Mouse (Mus musculus): ENCODE data around the gene Ldha. TPM values are rescaled to one million over a fixed set of nuclear protein-coding genes. Genes with fewer than 3 reads are reported as not detected.
"Not testable (repeated sequence)": the region's sequence is repeated elsewhere in the genome, so short reads cannot be mapped to it uniquely, and the experiment has no call there.

The Ldha gene
- polyA plus RNA-seq, 1 experiment from 2014 or later = 2,859 TPM

GRCm38 (mm10) chr7:46829911-46830310 lies 11.4 kb upstream of the Ldha start:
- no peak for ATAC-seq (ENCODE audit: insufficient number of reproducible peaks, low FRiP score)
- 82% methylated on average over 12 of the region's 12 CpGs for WGBS

GRCm38 (mm10) chr7:46830799-46831590 lies 10.3 kb upstream of the Ldha start:
- 30% methylated on average over 13 of the region's 13 CpGs for WGBS
- Histone ChIP-seq H3K4me2 (no peak overlapping the region), H3K4me1 (replicated peaks) (peaks cover 48% of the 10 kb centered on the region), H3K27me3 (replicated peaks) (no peaks in the 10 kb centered on the region), H3K36me3 (no peaks in the 10 kb centered on the region), H3K27ac (ENCODE audit: poor library complexity, severe bottlenecking) (peak overlapping the region; percentile 87), H3K9me3 (replicated peaks) (no peaks in the 10 kb centered on the region), H3K4me3 (no peak overlapping the region), H3K9ac (no peak overlapping the region)
- ATAC-seq (ENCODE audit: insufficient number of reproducible peaks, low FRiP score) = peak; percentile 47; the same call in 1 of the 2 replicates

More at GRCm38 (mm10) chr7:46829911-46830310, 11.4 kb upstream of the Ldha start:
- H3K4me3 ChIP-seq = no peak overlapping the region
- H3K9me3 ChIP-seq (replicated peaks) = no peaks in the 10 kb centered on the region
- H3K36me3 ChIP-seq = no peaks in the 10 kb centered on the region
- no peak overlapping the region for H3K27ac ChIP-seq (ENCODE audit: poor library complexity, severe bottlenecking)
- H3K9ac ChIP-seq = no peak overlapping the region
- no peak overlapping the region for H3K4me2 ChIP-seq
- no peaks in the 10 kb centered on the region for H3K27me3 ChIP-seq (replicated peaks)
- peaks cover 44% of the 10 kb centered on the region for H3K4me1 ChIP-seq (replicated peaks)

GRCm38 (mm10) chr7:46831693-46832092 lies 9.6 kb upstream of the Ldha start:
- no peaks in the 10 kb centered on the region for H3K36me3 ChIP-seq
- H3K4me1 ChIP-seq (replicated peaks) = peaks cover 48% of the 10 kb centered on the region
- no peak overlapping the region for H3K4me2 ChIP-seq
- ATAC-seq (ENCODE audit: insufficient number of reproducible peaks, low FRiP score) = no peak
- no peak overlapping the region for H3K4me3 ChIP-seq
- H3K9ac ChIP-seq = no peak overlapping the region
- 66% methylated on average over 8 of the region's 8 CpGs for WGBS
- H3K27me3 ChIP-seq (replicated peaks) = no peaks in the 10 kb centered on the region
- H3K9me3 ChIP-seq (replicated peaks) = no peaks in the 10 kb centered on the region
- peak overlapping the region; percentile 87 for H3K27ac ChIP-seq (ENCODE audit: poor library complexity, severe bottlenecking)

GRCm38 (mm10) chr7:46832112-46832810 lies 9.0 kb upstream of the Ldha start:
- H3K27ac ChIP-seq (ENCODE audit: poor library complexity, severe bottlenecking); ATAC-seq (ENCODE audit: insufficient number of reproducible peaks, low FRiP score): not testable (repeated sequence)
- 83% methylated on average over 11 of the region's 11 CpGs for WGBS

GRCm38 (mm10) chr7:46833266-46833665 lies 8.0 kb upstream of the Ldha start:
- Histone ChIP-seq H3K27me3 (replicated peaks) (no peaks in the 10 kb centered on the region), H3K9ac (no peak overlapping the region), H3K4me3 (no peak overlapping the region), H3K4me2 (no peak overlapping the region), H3K9me3 (replicated peaks) (no peaks in the 10 kb centered on the region), H3K4me1 (replicated peaks) (peaks cover 41% of the 10 kb centered on the region), H3K27ac (ENCODE audit: poor library complexity, severe bottlenecking) (no peak overlapping the region; the same call in 1 of the 2 replicates), H3K36me3 (no peaks in the 10 kb centered on the region)
- 20% methylated on average over 6 of the region's 6 CpGs for WGBS
- peak; percentile 74 for ATAC-seq (ENCODE audit: insufficient number of reproducible peaks, low FRiP score)

More at GRCm38 (mm10) chr7:46832112-46832810, 9.0 kb upstream of the Ldha start:
- H3K4me1 ChIP-seq (replicated peaks) = peaks cover 44% of the 10 kb centered on the region
- not testable (repeated sequence) for H3K4me2 ChIP-seq; H3K36me3 ChIP-seq; H3K9me3 ChIP-seq (replicated peaks); H3K9ac ChIP-seq; H3K4me3 ChIP-seq; H3K27me3 ChIP-seq (replicated peaks)

GRCm38 (mm10) chr7:46833670-46834255 lies 7.5 kb upstream of the Ldha start:
- 82% methylated on average over 7 of the region's 7 CpGs for WGBS
- H3K9me3 ChIP-seq (replicated peaks) = no peaks in the 10 kb centered on the region
- H3K27me3 ChIP-seq (replicated peaks) = no peaks in the 10 kb centered on the region
- H3K36me3 ChIP-seq = no peaks in the 10 kb centered on the region
- no peak overlapping the region for H3K4me3 ChIP-seq
- no peak overlapping the region for H3K4me2 ChIP-seq
- ATAC-seq (ENCODE audit: insufficient number of reproducible peaks, low FRiP score) = no peak
- H3K9ac ChIP-seq = no peak overlapping the region
- peak overlapping the region; percentile 14; the same call in 1 of the 2 replicates for H3K27ac ChIP-seq (ENCODE audit: poor library complexity, severe bottlenecking)
- peaks cover 46% of the 10 kb centered on the region for H3K4me1 ChIP-seq (replicated peaks)

GRCm38 (mm10) chr7:46834994-46835610 lies 6.2 kb upstream of the Ldha start:
- H3K4me1 ChIP-seq (replicated peaks) = peaks cover 55% of the 10 kb centered on the region
- no peaks in the 10 kb centered on the region for H3K9me3 ChIP-seq (replicated peaks)
- no peak for ATAC-seq (ENCODE audit: insufficient number of reproducible peaks, low FRiP score)
- H3K36me3 ChIP-seq = no peaks in the 10 kb centered on the region
- WGBS = 43% methylated on average over 14 of the region's 14 CpGs
- no peak overlapping the region for H3K4me3 ChIP-seq
- no peaks in the 10 kb centered on the region for H3K27me3 ChIP-seq (replicated peaks)
- no peak overlapping the region for H3K27ac ChIP-seq (ENCODE audit: poor library complexity, severe bottlenecking)
- no peak overlapping the region for H3K4me2 ChIP-seq
- no peak overlapping the region for H3K9ac ChIP-seq

GRCm38 (mm10) chr7:46836357-46836756 lies 4.9 kb upstream of the Ldha start:
- Histone ChIP-seq H3K4me1 (replicated peaks) (peaks cover 51% of the 10 kb centered on the region), H3K27me3 (replicated peaks) (no peaks in the 10 kb centered on the region), H3K36me3 (no peaks in the 10 kb centered on the region), H3K27ac (ENCODE audit: poor library complexity, severe bottlenecking) (no peak overlapping the region), H3K9ac (no peak overlapping the region), H3K9me3 (replicated peaks) (no peaks in the 10 kb centered on the region), H3K4me3 (no peak overlapping the region), H3K4me2 (no peak overlapping the region)
- 68% methylated on average over 5 of the region's 5 CpGs for WGBS
- ATAC-seq (ENCODE audit: insufficient number of reproducible peaks, low FRiP score) = no peak

- H3K4me3 ChIP-seq = no peak overlapping the region
- H3K4me2 ChIP-seq = no peak overlapping the region
- H3K9ac ChIP-seq = no peak overlapping the region
- H3K36me3 ChIP-seq = no peaks in the 10 kb centered on the region
- 72% methylated on average over 5 of the region's 5 CpGs for WGBS
- H3K9me3 ChIP-seq (replicated peaks) = no peaks in the 10 kb centered on the region
- H3K4me1 ChIP-seq (replicated peaks) = peaks cover 53% of the 10 kb centered on the region
- no peak for ATAC-seq (ENCODE audit: insufficient number of reproducible peaks, low FRiP score)
- H3K27ac ChIP-seq (ENCODE audit: poor library complexity, severe bottlenecking) = no peak overlapping the region
- no peaks in the 10 kb centered on the region for H3K27me3 ChIP-seq (replicated peaks)
Measured at GRCm38 (mm10) chr7:46837073-46837472, 4.2 kb upstream of the Ldha start.

- Histone ChIP-seq H3K4me2 (peak overlapping the region; percentile 23), H3K9me3 (replicated peaks) (no peaks in the 10 kb centered on the region), H3K36me3 (no peaks in the 10 kb centered on the region), H3K9ac (peak overlapping the region; percentile 57), H3K27me3 (replicated peaks) (no peaks in the 10 kb centered on the region), H3K4me1 (replicated peaks) (peaks cover 52% of the 10 kb centered on the region), H3K4me3 (no peak overlapping the region), H3K27ac (ENCODE audit: poor library complexity, severe bottlenecking) (peak overlapping the region; percentile 59)
- WGBS = 9% methylated on average over 9 of the region's 9 CpGs
- peak; percentile 72; the same call in 1 of the 2 replicates for ATAC-seq (ENCODE audit: insufficient number of reproducible peaks, low FRiP score)
Measured at GRCm38 (mm10) chr7:46838104-46838671, 3.1 kb upstream of the Ldha start.
